Mouse (Mus musculus): ENCODE results near the gene Lin28a.

The Lin28a gene

DNA sequence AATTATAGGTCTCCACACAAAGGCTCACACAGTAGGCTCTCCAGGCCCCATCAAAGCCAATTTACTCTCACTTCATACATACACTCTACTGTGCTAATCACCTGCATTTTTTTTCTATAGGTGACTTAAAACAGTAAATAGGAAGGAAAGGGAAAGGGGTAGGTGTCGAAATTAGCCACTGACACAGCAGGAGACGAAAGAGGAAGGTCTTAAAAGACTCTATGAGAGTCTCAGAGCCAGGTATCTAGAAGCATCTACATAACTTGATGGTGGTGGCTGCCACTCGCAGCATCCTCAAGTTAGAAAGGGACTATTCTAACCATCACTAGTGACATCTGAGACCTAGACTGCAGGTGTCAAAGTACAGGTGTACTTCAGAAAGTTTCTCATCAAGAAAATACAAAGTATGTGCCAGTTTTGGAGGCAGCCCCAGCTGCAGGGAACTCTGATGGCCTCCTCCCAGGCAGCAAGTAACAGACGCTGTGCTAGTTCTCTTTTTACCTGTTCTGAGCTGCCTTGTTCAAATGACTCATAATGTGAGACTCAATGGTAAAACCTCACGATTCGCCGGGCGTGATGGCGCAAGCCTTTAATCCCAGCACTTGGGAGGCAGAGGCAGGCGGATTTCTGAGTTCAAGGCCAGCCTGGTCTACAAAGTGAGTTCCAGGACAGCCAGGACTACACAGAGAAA lies 40.5 kb downstream of the Lin28a start:
- no peak for DNase-seq (ENCODE audit: low spot score in 2 of 2)

- no peak for DNase-seq (ENCODE audit: low spot score in 2 of 2)
These were observed 46.9 kb downstream of the Lin28a start for GRCm38 (mm10) chr4:133971741-133972140.

GRCm38 (mm10) chr4:133970876-133971275 lies 47.8 kb downstream of the Lin28a start:
- no peak for DNase-seq (ENCODE audit: low spot score in 2 of 2)

DNA sequence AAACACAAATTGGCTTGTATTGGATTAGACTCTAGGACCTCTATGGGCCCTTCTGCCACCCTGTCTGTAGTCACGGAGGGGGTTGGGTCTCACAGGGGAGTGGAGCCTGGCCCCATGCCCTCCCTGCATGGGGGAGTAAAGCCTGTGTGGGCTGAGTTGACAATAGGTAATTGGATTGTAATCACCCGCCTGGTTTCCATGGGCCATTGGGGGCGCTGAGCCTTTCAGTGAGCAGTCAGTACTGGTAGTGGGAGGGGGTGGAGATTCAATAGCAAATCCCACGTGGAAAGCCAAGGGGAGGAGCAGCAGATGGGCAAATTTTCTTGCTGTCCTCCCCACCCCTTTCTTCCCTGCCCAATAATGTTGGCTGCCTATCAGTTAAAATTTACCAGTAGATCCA lies 48.4 kb downstream of the Lin28a start:
- DNase-seq (ENCODE audit: low spot score in 2 of 2): no peak

DNA sequence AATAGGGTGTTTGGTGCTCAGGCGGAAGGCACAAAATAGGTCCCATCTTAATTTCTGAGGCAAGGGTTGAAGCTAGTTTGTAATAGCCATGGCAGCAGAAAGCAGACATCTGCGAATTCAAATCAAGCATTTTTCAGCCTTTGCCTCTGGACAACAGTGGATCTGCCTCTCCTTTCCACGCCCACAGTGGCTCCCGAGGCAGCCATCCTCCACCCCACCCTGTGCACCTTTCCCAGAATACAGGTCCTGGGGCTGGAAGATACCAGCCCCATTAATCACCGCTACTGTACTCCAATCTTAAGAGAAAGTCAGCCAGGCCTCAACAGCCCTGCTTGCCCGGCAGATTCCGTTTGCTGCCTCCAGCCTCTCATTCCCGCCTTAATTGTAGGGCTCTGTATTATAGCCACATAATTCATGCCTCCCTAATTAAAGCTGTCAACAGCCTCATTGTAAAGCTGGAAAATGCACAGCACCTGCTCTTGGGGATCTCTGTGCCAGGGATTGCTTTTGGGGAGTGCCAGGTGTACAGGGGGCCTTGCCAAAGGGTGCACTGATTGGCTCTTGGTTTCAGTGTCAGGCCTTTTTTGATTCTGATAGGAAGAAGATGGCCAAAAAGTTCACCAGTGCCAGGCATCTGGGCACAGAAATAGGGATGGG lies 49.4 kb downstream of the Lin28a start:
- peak in 1 of 2 experiments; percentile 16 for DNase-seq (ENCODE audit: low spot score in 2 of 2)

DNA sequence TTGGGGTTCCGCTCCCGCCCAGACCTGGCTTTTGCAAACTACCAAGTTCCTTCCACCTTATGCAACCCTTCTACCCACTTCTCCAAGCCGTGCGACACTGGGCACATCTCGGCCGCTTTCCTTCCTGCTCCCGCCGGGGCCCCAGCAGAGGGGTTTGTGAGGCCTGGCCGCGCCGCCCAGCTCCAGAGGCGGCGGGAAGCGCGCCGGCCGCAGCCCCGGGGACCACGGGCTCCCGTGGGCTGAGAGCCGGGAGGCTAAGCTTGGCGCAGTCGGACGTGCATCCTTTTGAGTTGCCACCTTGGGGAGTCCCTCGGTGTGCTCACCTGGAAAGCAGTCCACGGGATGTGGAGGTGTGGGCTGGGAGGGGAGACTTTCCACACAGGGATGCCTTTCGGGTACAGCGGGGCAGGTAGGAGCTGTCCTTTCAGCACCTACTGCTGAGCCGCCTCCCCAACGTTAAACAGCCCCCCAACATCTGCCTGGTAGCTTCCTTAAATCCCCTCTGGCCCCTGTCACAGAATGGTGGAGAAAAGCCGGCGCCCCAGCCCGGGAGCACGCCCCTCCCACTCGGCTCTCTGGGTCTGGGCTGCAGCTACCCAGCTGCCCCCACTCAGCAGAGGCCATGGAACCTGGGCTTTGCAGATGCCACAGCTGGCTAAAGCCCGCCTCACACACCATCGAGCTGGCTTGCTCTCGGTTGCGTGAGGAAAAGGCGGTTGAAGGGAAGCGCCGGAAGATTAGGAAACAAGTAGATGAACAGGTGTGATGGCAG lies 50.3 kb downstream of the Lin28a start, which contains the start of gene Hmgn2:
Hmgn2 (minus strand) TSS at position 501 of the 772 bp plus-strand sequence.
- peak in 1 of 2 experiments; percentile 41 for DNase-seq (ENCODE audit: low spot score in 2 of 2)

DNA sequence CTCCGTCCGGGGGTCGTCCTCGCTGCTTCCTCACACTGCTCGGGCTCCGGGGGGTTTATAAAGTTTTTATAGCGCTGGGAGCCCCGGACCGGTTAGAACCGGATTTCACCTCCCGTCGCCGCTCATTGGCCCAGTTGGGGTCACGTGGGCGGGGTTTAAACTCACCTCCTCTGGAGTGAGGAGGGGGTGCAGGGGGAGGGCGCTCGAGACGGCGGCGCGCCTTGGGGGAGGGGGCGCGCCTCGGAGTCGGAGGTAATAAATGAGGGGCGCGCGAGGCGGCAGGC lies 50.8 kb downstream of the Lin28a start:
- DNase-seq (ENCODE audit: low spot score in 2 of 2): peak; percentile 87 to 90

GRCm38 (mm10) chr4:133967138-133967865 lies 51.3 kb downstream of the Lin28a start:
- peak; percentile 96 to 98 for DNase-seq (ENCODE audit: low spot score in 2 of 2)

GRCm38 (mm10) chr4:133966271-133966940 lies 52.2 kb downstream of the Lin28a start:
- no peak for DNase-seq (ENCODE audit: low spot score in 2 of 2)

- no peak for DNase-seq (ENCODE audit: low spot score in 2 of 2)
These were observed 56.1 kb downstream of the Lin28a start for GRCm38 (mm10) chr4:133962566-133962965.

- no peak for DNase-seq (ENCODE audit: low spot score in 2 of 2)
These were observed 59.8 kb downstream of the Lin28a start for GRCm38 (mm10) chr4:133958884-133959283.

- no peak for DNase-seq (ENCODE audit: low spot score in 2 of 2)
These were observed 62.3 kb downstream of the Lin28a start for GRCm38 (mm10) chr4:133956358-133956757.

All from frontal cortex, postnatal 36 days (tissue).